Mouse (Mus musculus) mammary gland, adult 2 months (tissue): ENCODE measurements around the gene Afap1. TPM values are rescaled to one million over a fixed set of nuclear protein-coding genes. Genes with fewer than 3 reads are reported as not detected.

ENCODE experiments used
- polyA plus RNA-seq: library from polyadenylated mRNA; depleted of rRNA; stranded (reverse); fragments of >200 nt; gene quantifications from 2 replicates; pipeline ENCODE4 v1.2.3, GENCODE M21; 2012; ENCODE audit warnings: low replicate concordance; rRNA removed

The Afap1 gene
- 30.8 and 35.1 TPM in 2 replicates for polyA plus RNA-seq

DNA sequence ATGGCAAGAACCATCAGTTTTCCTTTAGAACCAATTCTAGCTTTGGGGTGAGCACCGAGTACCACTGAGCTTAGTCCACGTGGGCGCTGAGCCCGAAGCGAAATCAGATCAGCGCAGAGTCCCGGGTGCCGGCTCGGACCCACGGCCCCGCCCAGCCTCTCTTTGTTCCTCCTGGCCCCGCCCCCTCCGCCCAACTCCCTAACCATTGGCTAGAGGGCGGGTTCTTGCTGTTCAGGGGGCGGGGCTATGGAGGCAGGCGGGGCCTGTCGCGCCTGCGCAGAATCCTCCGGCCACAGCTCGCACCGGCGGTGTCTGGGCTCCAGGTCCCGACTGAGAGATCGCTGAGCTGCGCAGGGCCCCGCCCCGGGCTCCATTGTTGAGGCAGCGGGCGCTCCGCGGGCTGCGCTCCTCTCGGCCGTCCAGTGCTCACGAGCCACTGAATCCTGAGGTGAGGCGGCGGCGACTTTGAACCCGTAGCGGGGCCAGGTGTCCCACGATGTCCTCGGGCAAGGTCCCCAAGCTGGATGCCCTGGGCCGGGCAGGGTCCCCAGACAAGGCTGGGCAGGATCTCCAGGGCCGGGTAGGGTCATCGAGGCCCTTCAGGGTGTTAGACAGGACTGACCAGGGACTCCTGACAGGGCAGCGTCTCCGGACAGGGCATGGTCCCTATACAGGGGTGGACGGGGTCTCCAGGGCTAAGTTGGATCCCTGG, at the start of gene Afap1:
Gene Afap1, plus strand, starts transcription at position 227 of the 712 bp plus-strand sequence.

Other genes with a start within 250 kb of the Afap1 start
- gene Htra3, start 213.5 kb upstream of the Afap1 start, polyA plus RNA-seq, result 347 and 526 TPM in 2 replicates
- gene Sh3tc1, start 153.3 kb upstream of the Afap1 start, polyA plus RNA-seq, result 17.1 and 25.6 TPM in 2 replicates
- gene Ablim2, start 135.4 kb upstream of the Afap1 start, polyA plus RNA-seq, result 12.6 and 23.9 TPM in 2 replicates